Mouse (Mus musculus) stomach, embryonic 16.5 days (tissue): ENCODE data around the gene Hyal1. TPM values are rescaled to one million over a fixed set of nuclear protein-coding genes. Genes with fewer than 3 reads are reported as not detected.

ENCODE experiments used
- ATAC-seq: fragments of 200-750 bp; cut with Nextera tagmentation; 2 replicates; pipeline ENCODE4 v1.8.0; 2017; ENCODE audit warnings: moderate number of reproducible peaks, moderate TSS enrichment; ENCODE audit not compliant: insufficient read depth, low FRiP score
- H3K27ac ChIP-seq: fragments of 300-500 bp; sonication (generic); 2 replicates; pipeline ENCODE4 v1.5.1; 2014; ENCODE audit warnings: low read length
- H3K27me3 ChIP-seq: fragments of 300-500 bp; sonication (generic); 2 replicates; pipeline ENCODE4 v1.6.1; 2014; ENCODE audit warnings: low read length, control low read depth, mixed read lengths; ENCODE audit not compliant: control insufficient read depth, insufficient read depth
- H3K36me3 ChIP-seq: fragments of 300-500 bp; sonication (generic); 2 replicates; pipeline ENCODE4 v1.6.1; 2014; ENCODE audit warnings: low read length; ENCODE audit not compliant: control insufficient read depth, insufficient read depth
- H3K4me1 ChIP-seq: fragments of 300-500 bp; sonication (generic); 2 replicates; pipeline ENCODE4 v1.6.1; 2014; ENCODE audit warnings: low read length, control low read depth, mixed read lengths; ENCODE audit not compliant: control insufficient read depth, insufficient read depth
- H3K4me2 ChIP-seq: fragments of 300-500 bp; sonication (generic); 2 replicates; pipeline ENCODE4 v1.6.1; 2014; ENCODE audit warnings: low read depth, low read length, mixed read lengths
- H3K4me3 ChIP-seq: fragments of 300-500 bp; sonication (generic); replicated peaks from 2 replicates; pipeline ENCODE4 v1.5.1; 2014; ENCODE audit warnings: mild to moderate bottlenecking, low read length
- H3K9ac ChIP-seq: fragments of 300-500 bp; sonication (generic); 2 replicates; pipeline ENCODE4 v1.6.1; 2014; ENCODE audit warnings: low read length
- H3K9me3 ChIP-seq: fragments of 300-500 bp; sonication (generic); replicated peaks from 2 replicates; pipeline ENCODE4 v1.6.1; 2016; ENCODE audit warnings: low read length, control low read depth; ENCODE audit not compliant: control insufficient read depth
- WGBS: fragments of 180-500 bp; shearing (Covaris S2); extraction: QIAGEN DNeasy Blood & Tissue Kit; methylation state at CpG from one replicate; pipeline ENCODE4 v1.1.7; 2014; 5-methylcytosine and 5-hydroxymethylcytosine counted together
- polyA plus RNA-seq: library from polyadenylated mRNA; unstranded; fragments of >200 nt; fragmentation: Nextera tagmentation; extraction: Ambion mirVana; gene quantifications from 2 replicates; pipeline ENCODE4 v1.2.1, GENCODE M21; 2015

Gene Hyal1
- polyA plus RNA-seq, 1 experiment from 2014 or later: 14.9 TPM

DNA sequence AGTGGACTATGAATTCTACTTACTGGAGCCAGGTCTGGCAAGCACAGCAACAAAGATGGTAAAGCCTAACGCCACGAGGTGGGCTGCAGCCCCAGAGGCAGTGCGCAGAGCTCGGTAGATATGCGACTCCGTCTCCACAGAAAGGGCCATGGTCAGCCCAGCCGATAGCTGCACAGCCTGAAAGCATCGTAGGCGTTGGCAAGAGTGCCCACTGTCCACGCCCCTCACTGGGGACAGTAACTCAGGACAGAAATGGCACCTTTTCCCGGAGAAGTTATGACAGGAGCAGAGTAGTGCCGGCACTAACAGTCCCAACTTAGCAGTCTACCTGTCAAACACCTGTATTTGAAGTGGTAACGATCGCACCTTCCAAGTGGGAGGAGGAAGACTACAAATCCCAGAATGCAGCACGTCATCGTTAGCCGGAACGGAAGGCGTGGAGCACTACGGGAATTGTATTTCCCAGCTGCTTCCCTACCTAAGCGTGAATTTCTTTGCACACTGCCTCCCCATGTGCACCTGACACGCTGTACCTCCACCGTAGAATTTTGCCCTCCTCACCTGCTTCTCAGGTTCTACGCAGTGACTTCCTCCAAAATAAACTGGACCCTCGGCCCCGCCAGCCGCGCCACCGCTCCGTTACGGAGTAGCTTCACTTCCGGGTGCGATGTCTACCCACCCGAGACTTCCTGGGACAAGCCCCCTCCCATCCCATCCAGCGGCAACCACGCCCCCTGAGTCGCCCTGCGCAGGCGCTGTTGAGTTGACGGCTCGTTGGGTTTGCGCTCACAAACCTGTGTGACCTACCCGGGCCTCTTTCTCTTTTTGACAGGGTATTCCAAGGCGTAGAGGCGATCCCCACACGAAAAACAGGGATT is 35.0 kb upstream of the Hyal1 start, which contains the start of the genes Cyb561d2 and Nprl2:
TSS of gene Cyb561d2 (minus strand) at position 720 of the 878 bp plus-strand sequence.
TSS of gene Nprl2 (plus strand) at position 753 of the 878 bp plus-strand sequence.
- peak; percentile 91 for ATAC-seq
- Histone ChIP-seq H3K9me3 (no peaks in the 10 kb centered on the region), H3K4me3 (peak within 1 kb of the TSS; percentile 66), H3K4me1 (peaks cover 24% of the 10 kb centered on the region), H3K9ac (peak within 1 kb of the TSS; percentile 74), H3K36me3 (peaks cover 23% of the 10 kb centered on the region; the same call in 1 of the 2 replicates), H3K27ac (peak within 1 kb of the TSS; percentile 64; the same call in 1 of the 2 replicates), H3K4me2 (peak within 1 kb of the TSS; percentile 76), H3K27me3 (no peaks in the 10 kb centered on the region)
- WGBS: under 1% methylated on average over 46 of the region's 46 CpGs

DNA sequence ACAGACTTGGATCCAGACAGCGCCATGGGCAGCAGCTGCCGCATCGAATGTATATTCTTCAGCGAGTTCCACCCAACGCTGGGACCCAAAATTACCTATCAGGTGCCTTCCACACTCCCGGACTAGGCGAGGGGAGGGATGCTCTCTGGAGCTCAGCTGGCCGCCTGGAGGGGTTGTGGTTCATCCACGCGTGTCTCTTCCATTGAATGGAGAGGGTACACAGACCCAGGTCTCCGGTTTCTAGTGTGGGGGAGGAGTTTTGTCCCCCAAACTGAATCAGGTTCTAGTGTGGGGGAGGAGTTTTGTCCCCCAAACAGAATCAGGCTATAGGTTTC is 34.4 kb upstream of the Hyal1 start:
- Histone ChIP-seq H3K4me3 (peak overlapping the region; percentile 66), H3K36me3 (peaks cover 23% of the 10 kb centered on the region; the same call in 1 of the 2 replicates), H3K9ac (peak overlapping the region; percentile 74), H3K27ac (0 out of 2 replicates have a peak overlapping the region, but pooled peaks have one; percentile 2), H3K4me2 (peak overlapping the region; percentile 76), H3K9me3 (no peaks in the 10 kb centered on the region), H3K27me3 (no peaks in the 10 kb centered on the region), H3K4me1 (peaks cover 25% of the 10 kb centered on the region)
- WGBS: 2% methylated on average over 11 of the region's 11 CpGs
- 0 out of 2 replicates have a peak, but pooled peaks have one; percentile 3 for ATAC-seq

DNA sequence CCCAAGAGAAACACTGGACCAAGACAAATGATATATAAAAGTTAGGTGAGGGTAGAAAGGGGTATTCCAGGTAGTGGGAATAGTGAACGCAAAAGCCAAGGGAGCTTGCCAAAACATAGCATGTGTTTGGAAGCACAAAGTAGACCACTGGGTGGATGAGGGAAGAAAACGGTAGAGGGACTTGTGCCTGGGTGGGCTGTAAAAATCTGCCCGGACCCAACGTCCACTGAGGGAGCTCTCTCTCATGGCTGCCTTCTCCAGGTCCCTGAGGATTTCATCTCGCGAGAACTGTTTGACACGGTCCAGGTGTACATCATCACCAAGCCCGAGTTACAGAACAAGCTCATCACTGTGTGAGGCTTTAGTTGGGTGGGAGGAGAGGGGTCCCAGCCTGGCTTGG is 34.0 kb upstream of the Hyal1 start:
- no peaks in the 10 kb centered on the region for H3K9me3 ChIP-seq
- peak overlapping the region; percentile 76 for H3K4me2 ChIP-seq
- no peaks in the 10 kb centered on the region for H3K27me3 ChIP-seq
- peaks cover 23% of the 10 kb centered on the region; the same call in 1 of the 2 replicates for H3K36me3 ChIP-seq
- H3K9ac ChIP-seq: peak overlapping the region; percentile 74
- H3K27ac ChIP-seq: 0 out of 2 replicates have a peak overlapping the region, but pooled peaks have one; percentile 2
- 0 out of 2 replicates have a peak, but pooled peaks have one; percentile 9 for ATAC-seq
- peak overlapping the region; percentile 66 for H3K4me3 ChIP-seq
- H3K4me1 ChIP-seq: peaks cover 26% of the 10 kb centered on the region
- WGBS: 21% methylated on average over 8 of the region's 8 CpGs

DNA sequence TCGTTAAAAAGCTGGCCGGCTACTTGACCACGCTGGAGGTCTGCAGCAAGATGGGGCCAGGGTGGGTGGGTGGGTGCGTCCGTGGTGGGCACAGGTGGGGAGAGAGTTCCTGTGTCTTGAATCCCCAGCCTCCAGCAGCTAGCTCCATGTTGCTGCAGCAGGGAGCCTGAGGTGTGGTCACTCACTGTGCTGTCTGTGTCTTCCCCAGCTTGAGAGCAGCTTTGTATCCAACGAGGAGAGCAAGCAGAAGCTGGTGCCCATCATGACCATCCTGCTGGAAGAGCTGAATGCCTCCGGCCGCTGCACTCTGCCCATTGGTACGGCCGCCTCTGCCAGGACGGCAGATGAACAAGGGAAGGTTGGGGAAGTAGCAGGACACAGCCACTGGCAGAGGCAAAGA is 33.4 kb upstream of the Hyal1 start:
- Histone ChIP-seq H3K4me1 (peaks cover 26% of the 10 kb centered on the region), H3K27ac (no peak overlapping the region), H3K9ac (peak overlapping the region; percentile 74; the same call in 1 of the 2 replicates), H3K27me3 (no peaks in the 10 kb centered on the region), H3K4me3 (no peak overlapping the region; the same call in 1 of the 2 replicates), H3K36me3 (0 out of 2 replicates have a peak, but pooled peaks cover 18% of the 10 kb centered on the region), H3K9me3 (no peaks in the 10 kb centered on the region), H3K4me2 (peak overlapping the region; percentile 76)
- 79% methylated on average over 11 of the region's 11 CpGs for WGBS
- no peak for ATAC-seq

DNA sequence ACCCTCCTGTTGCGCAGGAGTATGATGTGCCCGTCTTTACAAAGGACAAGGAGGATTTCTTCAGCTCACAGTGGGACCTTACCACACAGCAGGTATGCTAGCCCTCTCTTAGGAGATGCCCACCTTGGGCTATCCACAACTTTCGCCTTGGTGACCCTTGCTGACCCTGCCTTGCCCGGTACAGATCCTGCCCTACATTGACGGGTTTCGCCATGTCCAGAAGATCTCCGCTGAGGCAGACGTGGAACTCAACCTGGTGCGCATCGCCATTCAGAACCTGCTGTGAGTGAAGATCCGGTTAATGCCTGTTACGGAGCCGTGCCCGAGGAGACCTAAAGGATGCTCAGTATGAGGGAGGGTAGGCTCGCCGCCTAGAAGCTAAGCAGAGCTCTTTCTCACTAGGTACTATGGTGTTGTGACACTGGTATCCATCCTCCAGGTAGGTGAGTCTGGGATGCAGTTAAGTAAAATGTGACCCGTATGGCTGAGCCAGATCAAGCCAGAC is 32.5 kb upstream of the Hyal1 start:
- WGBS: 94% methylated on average over 17 of the region's 17 CpGs
- Histone ChIP-seq H3K4me2 (no peak overlapping the region), H3K27me3 (no peaks in the 10 kb centered on the region), H3K9me3 (no peaks in the 10 kb centered on the region), H3K4me1 (peaks cover 26% of the 10 kb centered on the region), H3K36me3 (0 out of 2 replicates have a peak, but pooled peaks cover 11% of the 10 kb centered on the region), H3K9ac (no peak overlapping the region), H3K27ac (no peak overlapping the region), H3K4me3 (no peak overlapping the region)
- no peak for ATAC-seq

DNA sequence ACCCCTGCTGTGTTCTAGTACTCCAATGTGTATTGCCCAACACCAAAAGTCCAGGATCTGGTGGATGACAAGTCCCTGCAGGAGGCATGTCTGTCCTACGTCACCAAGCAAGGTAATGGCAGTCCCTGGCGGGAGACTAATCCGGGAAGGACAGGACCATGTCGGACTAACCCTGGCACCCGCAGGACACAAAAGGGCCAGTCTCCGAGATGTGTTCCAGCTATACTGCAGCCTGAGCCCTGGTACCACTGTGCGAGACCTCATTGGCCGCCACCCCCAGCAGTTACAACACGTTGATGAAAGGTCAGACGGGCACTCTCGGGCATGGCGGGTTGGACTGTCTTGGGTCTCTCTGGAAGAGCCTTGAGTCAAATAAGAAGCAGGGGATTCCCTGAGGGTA is 32.0 kb upstream of the Hyal1 start:
- Histone ChIP-seq H3K9ac (no peak overlapping the region), H3K4me3 (no peak overlapping the region), H3K36me3 (0 out of 2 replicates have a peak, but pooled peaks cover 11% of the 10 kb centered on the region), H3K27ac (no peak overlapping the region), H3K9me3 (no peaks in the 10 kb centered on the region), H3K4me2 (no peak overlapping the region), H3K4me1 (peaks cover 26% of the 10 kb centered on the region), H3K27me3 (no peaks in the 10 kb centered on the region)
- WGBS: 90% methylated on average over 12 of the region's 12 CpGs
- ATAC-seq: no peak

DNA sequence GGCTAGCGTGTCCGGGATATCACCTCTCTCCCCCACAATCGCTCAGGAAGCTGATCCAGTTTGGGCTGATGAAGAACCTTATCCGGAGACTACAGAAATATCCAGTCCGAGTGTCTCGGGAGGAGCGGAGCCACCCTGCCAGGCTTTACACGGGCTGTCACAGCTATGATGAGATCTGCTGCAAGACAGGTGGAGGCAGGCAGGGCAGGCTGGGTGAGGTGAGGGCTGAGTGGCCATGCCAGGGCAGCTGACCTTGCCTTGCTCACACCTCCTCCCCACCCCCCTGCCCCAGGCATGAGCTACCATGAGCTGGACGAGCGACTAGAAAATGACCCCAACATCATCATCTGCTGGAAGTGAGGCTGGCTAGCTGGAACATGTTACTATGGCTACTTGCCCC is 31.5 kb upstream of the Hyal1 start:
- H3K4me1 ChIP-seq: peaks cover 26% of the 10 kb centered on the region
- H3K36me3 ChIP-seq: 0 out of 2 replicates have a peak, but pooled peaks cover 11% of the 10 kb centered on the region
- 88% methylated on average over 10 of the region's 10 CpGs for WGBS
- H3K27ac ChIP-seq: no peak overlapping the region
- no peaks in the 10 kb centered on the region for H3K27me3 ChIP-seq
- no peak overlapping the region for H3K9ac ChIP-seq
- H3K4me3 ChIP-seq: no peak overlapping the region
- no peak overlapping the region for H3K4me2 ChIP-seq
- H3K9me3 ChIP-seq: no peaks in the 10 kb centered on the region
- no peak for ATAC-seq

DNA sequence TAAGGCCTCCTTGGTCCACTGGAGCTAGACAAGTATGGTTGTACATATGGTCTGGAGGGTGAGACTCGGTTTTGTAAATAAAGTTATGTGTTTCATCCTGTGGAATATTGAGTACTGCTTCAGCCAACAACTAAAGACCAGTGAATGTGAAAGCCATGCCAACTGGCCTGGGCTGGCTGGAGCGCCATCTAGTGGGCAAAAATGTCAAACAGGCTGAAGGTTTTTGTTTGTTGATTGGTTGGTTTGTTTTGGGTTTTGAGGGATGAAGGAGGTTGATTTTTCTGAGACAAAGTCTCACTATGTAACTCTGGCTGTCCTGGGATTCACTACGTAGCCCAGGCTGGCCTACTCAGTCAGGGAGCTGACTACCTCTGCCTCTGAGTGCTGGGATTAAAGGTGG is 31.1 kb upstream of the Hyal1 start:
- Histone ChIP-seq H3K4me2 (no peak overlapping the region), H3K4me1 (peaks cover 26% of the 10 kb centered on the region), H3K9me3 (no peaks in the 10 kb centered on the region), H3K27me3 (no peaks in the 10 kb centered on the region), H3K27ac (no peak overlapping the region), H3K4me3 (no peak overlapping the region), H3K36me3 (0 out of 2 replicates have a peak, but pooled peaks cover 11% of the 10 kb centered on the region), H3K9ac (no peak overlapping the region)
- no peak for ATAC-seq
- WGBS: 9% methylated on average over 3 of the region's 3 CpGs

DNA sequence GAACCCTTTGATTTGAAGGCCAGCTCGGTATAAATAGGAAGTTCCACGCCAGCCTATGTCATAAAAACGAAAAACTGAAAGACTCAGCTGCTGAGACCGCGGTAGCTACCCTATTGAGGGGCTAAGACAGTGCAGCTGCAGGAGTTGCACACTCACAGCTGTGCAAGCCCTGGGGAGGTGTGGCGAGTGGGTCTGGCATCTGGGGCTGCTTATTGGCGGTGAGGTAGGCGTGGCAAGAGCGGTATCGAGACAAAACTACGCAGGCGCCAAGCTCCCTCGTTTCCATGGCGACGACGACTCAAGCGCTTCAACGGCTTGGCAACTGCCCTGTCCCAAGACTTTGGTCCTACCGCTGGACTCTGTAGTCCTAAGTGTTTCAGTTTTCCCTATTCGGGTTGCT is 29.7 kb upstream of the Hyal1 start, which contains the start of gene Zmynd10:
TSS of gene Zmynd10 (plus strand) at position 273 of the 400 bp plus-strand sequence.
- H3K36me3 ChIP-seq: 0 out of 2 replicates have a peak, but pooled peaks cover 11% of the 10 kb centered on the region
- peaks cover 31% of the 10 kb centered on the region for H3K4me1 ChIP-seq
- 0 out of 2 replicates have a peak within 1 kb of the TSS, but pooled peaks have one; percentile 23 for H3K27ac ChIP-seq
- WGBS: 2% methylated on average over 20 of the region's 20 CpGs
- H3K4me3 ChIP-seq: peak within 1 kb of the TSS; percentile 16
- peak; percentile 30; the same call in 1 of the 2 replicates for ATAC-seq
- no peaks in the 10 kb centered on the region for H3K27me3 ChIP-seq
- H3K4me2 ChIP-seq: peak within 1 kb of the TSS; percentile 42
- H3K9me3 ChIP-seq: no peaks in the 10 kb centered on the region
- peak within 1 kb of the TSS; percentile 44 for H3K9ac ChIP-seq
